Mouse (Mus musculus) CH12.LX (cell line): Measurements from ENCODE around the gene Macrod2. TPM values are rescaled to one million over a fixed set of nuclear protein-coding genes. Genes with fewer than 3 reads are reported as not detected.

Source experiments
- DNase-seq: peaks from one replicate; pipeline ENCODE4 v3.0.0-alpha.2; 2013; ENCODE audit errors: extremely low read depth
- H3K27ac ChIP-seq: 2 replicates; pipeline ENCODE4 v1.5.1; 2012; ENCODE audit warnings: low read depth, mild to moderate bottlenecking, control low read depth, moderate library complexity; ENCODE audit not compliant: insufficient read depth
- H3K27me3 ChIP-seq: replicated peaks from 2 replicates; pipeline ENCODE3; 2012; ENCODE audit warnings: inconsistent platforms
- H3K36me3 ChIP-seq, 2 experiments: replicated peaks in 1 of 2; 2 replicates each; pipeline versions ENCODE3 to v1.6.1; 2012; ENCODE audit warnings: inconsistent platforms in 1 of 2, low read length in 1 of 2, mild to moderate bottlenecking in 1 of 2, mixed read lengths in 1 of 2, moderate library complexity in 1 of 2; ENCODE audit not compliant: control insufficient read depth in 1 of 2, insufficient read depth in 1 of 2
- H3K4me1 ChIP-seq, 2 experiments: 2 replicates each; pipeline ENCODE4 v1.6.1; 2012; ENCODE audit warnings: inconsistent platforms in 1 of 2, moderate library complexity in 1 of 2; ENCODE audit not compliant: insufficient read depth in 2 of 2, control insufficient read depth in 1 of 2
- H3K4me2 ChIP-seq: 2 replicates; pipeline ENCODE4 v1.6.1; 2012; ENCODE audit warnings: low read depth, mild to moderate bottlenecking, control low read depth; ENCODE audit not compliant: poor library complexity, insufficient read depth, severe bottlenecking
- H3K4me3 ChIP-seq, 3 experiments: fragments of 150-350 bp in 1 of 3; sonication (generic) in 1 of 3; replicated peaks in 1 of 3; 2 replicates each; pipeline versions ENCODE3 to v1.5.1; 2011 to 2012; ENCODE audit warnings: low read depth in 2 of 3, low read length in 2 of 3, mild to moderate bottlenecking in 2 of 3, moderate library complexity in 2 of 3, control low read depth in 1 of 3, improper control_type of control experiment in 1 of 3, inconsistent platforms in 1 of 3, mixed read lengths in 1 of 3; ENCODE audit not compliant: poor library complexity in 1 of 3
- H3K79me2 ChIP-seq: replicated peaks from 2 replicates; pipeline ENCODE4 v1.6.1; 2012; ENCODE audit warnings: mild to moderate bottlenecking, moderate library complexity; ENCODE audit not compliant: control insufficient read depth, poor library complexity, insufficient read depth, severe bottlenecking; ENCODE audit errors: extremely low read depth
- H3K9ac ChIP-seq: 2 replicates; pipeline ENCODE4 v1.6.1; 2012; ENCODE audit warnings: low read depth, mild to moderate bottlenecking, control low read depth, moderate library complexity; ENCODE audit not compliant: insufficient read depth
- H3K9me3 ChIP-seq: replicated peaks from 2 replicates; pipeline ENCODE3; 2012; ENCODE audit warnings: low read length, inconsistent platforms, mixed read lengths
- BHLHE40 ChIP-seq: IDR thresholded peaks from 2 replicates; pipeline ENCODE4 v1.6.1; 2011; ENCODE audit warnings: mild to moderate bottlenecking, low read depth, low read length, improper control_type of control experiment
- CHD1 ChIP-seq: IDR thresholded peaks from 2 replicates; pipeline ENCODE4 v1.6.1; 2012; ENCODE audit warnings: low read depth, low read length, improper control_type of control experiment, inconsistent platforms
- CTCF ChIP-seq, 2 experiments: IDR thresholded peaks in 1 of 2; conservative IDR thresholded peaks in 1 of 2; 2 replicates each; pipeline ENCODE4 v1.5.1; 2011 to 2012; ENCODE audit warnings: low read depth in 2 of 2, low read length in 2 of 2, improper control_type of control experiment in 1 of 2, inconsistent platforms in 1 of 2, mild to moderate bottlenecking in 1 of 2, moderate library complexity in 1 of 2
- ELF1 ChIP-seq: IDR thresholded peaks from 2 replicates; pipeline ENCODE4 v1.6.1; 2014; ENCODE audit warnings: low read depth, mild to moderate bottlenecking, inconsistent platforms, low read length, improper control_type of control experiment
- EP300 ChIP-seq: IDR thresholded peaks from 2 replicates; pipeline ENCODE4 v1.6.1; 2011; ENCODE audit warnings: low read length, improper control_type of control experiment
- ETS1 ChIP-seq: conservative IDR thresholded peaks from 2 replicates; pipeline ENCODE4 v1.6.1; 2012; ENCODE audit warnings: low read depth, mild to moderate bottlenecking, inconsistent platforms, low read length, improper control_type of control experiment, moderate library complexity
- GABPA ChIP-seq: IDR thresholded peaks from 2 replicates; pipeline ENCODE4 v1.6.1; 2012; ENCODE audit warnings: low read depth, low read length, improper control_type of control experiment, inconsistent platforms; ENCODE audit not compliant: insufficient replicate concordance
- HCFC1 ChIP-seq: IDR thresholded peaks from 2 replicates; pipeline ENCODE4 v1.6.1; 2012; ENCODE audit warnings: low read depth, mild to moderate bottlenecking, inconsistent platforms, low read length, improper control_type of control experiment
- IRF4 ChIP-seq: IDR thresholded peaks from 2 replicates; pipeline ENCODE4 v1.6.1; 2014; ENCODE audit warnings: low read depth, mild to moderate bottlenecking, inconsistent platforms, low read length, improper control_type of control experiment
- JUND ChIP-seq: conservative IDR thresholded peaks from 2 replicates; pipeline ENCODE4 v1.6.1; 2011; ENCODE audit warnings: low read depth, low read length, improper control_type of control experiment
- KAT2A ChIP-seq: IDR thresholded peaks from 2 replicates; pipeline ENCODE4 v1.6.1; 2012; ENCODE audit warnings: low read length, improper control_type of control experiment, inconsistent platforms; ENCODE audit not compliant: insufficient replicate concordance
- MEF2A ChIP-seq: IDR thresholded peaks from 2 replicates; pipeline ENCODE4 v1.6.1; 2014; ENCODE audit warnings: low read depth, mild to moderate bottlenecking, inconsistent platforms, low read length, improper control_type of control experiment, borderline replicate concordance
- NRF1 ChIP-seq: IDR thresholded peaks from 2 replicates; pipeline ENCODE4 v1.6.1; 2014; ENCODE audit warnings: low read depth, mild to moderate bottlenecking, inconsistent platforms, low read length, improper control_type of control experiment, moderate library complexity
- PAX5 ChIP-seq: IDR thresholded peaks from 2 replicates; pipeline ENCODE4 v1.6.1; 2012; ENCODE audit warnings: low read length, inconsistent platforms, mixed read lengths
- POLR2A ChIP-seq: IDR thresholded peaks from 2 replicates; pipeline ENCODE4 v1.6.1; 2011; ENCODE audit warnings: low read depth, mild to moderate bottlenecking, improper control_type of control experiment, low read length
- RAD21 ChIP-seq: IDR thresholded peaks from 2 replicates; pipeline ENCODE4 v1.6.1; 2011; ENCODE audit warnings: low read depth, mild to moderate bottlenecking, low read length, improper control_type of control experiment, moderate library complexity
- RCOR1 ChIP-seq: conservative IDR thresholded peaks from 2 replicates; pipeline ENCODE4 v1.6.1; 2012; ENCODE audit warnings: low read depth, mild to moderate bottlenecking, inconsistent platforms, low read length, improper control_type of control experiment
- SMC3 ChIP-seq: IDR thresholded peaks from 2 replicates; pipeline ENCODE4 v1.6.1; 2011; ENCODE audit warnings: low read depth, low read length, improper control_type of control experiment
- TBP ChIP-seq: conservative IDR thresholded peaks from 2 replicates; pipeline ENCODE4 v1.6.1; 2011; ENCODE audit warnings: low read depth, low read length, improper control_type of control experiment
- TCF12 ChIP-seq: IDR thresholded peaks from 2 replicates; pipeline ENCODE4 v1.6.1; 2014; ENCODE audit warnings: low read depth, mild to moderate bottlenecking, inconsistent platforms, low read length, improper control_type of control experiment
- USF1 ChIP-seq: IDR thresholded peaks from 2 replicates; pipeline ENCODE4 v1.6.1; 2014; ENCODE audit warnings: low read depth, mild to moderate bottlenecking, inconsistent platforms, low read length, improper control_type of control experiment
- ZKSCAN1 ChIP-seq: IDR thresholded peaks from 2 replicates; pipeline ENCODE4 v1.6.1; 2012; ENCODE audit warnings: low read depth, inconsistent platforms, low read length, improper control_type of control experiment, borderline replicate concordance
- ZMIZ1 ChIP-seq: IDR thresholded peaks from 2 replicates; pipeline ENCODE4 v1.6.1; 2012; ENCODE audit warnings: low read depth, mild to moderate bottlenecking, inconsistent platforms, low read length, improper control_type of control experiment
- ZNF384 ChIP-seq: IDR thresholded peaks from 2 replicates; pipeline ENCODE4 v1.6.1; 2012; ENCODE audit warnings: low read depth, low read length, improper control_type of control experiment, inconsistent platforms
- dilution Hi-C: fragments of 300-500 bp; cut with MboI; formaldehyde crosslinking; loops from 2 replicates; pipeline ENCODE4 v1.14.3; 2020; ENCODE audit warnings: low sequenced_read_pairs; ENCODE audit not compliant: extremely low pct_unique_long_range_greater_than_20kb, extremely low pct_ligation_motif_present
- in situ Hi-C: fragments of 300-500 bp; cut with MboI; formaldehyde crosslinking; loops from 3 replicates; pipeline ENCODE4 v1.14.3; 2019; ENCODE audit warnings: low sequenced_read_pairs, low pct_ligation_motif_present, low pct_unique_long_range_greater_than_20kb, mixed read lengths
- polyA plus RNA-seq: library from polyadenylated mRNA; unstranded; fragments of >175 nt; gene quantifications from 2 replicates; pipeline ENCODE4 v1.2.1, GENCODE M21; 2012; ENCODE audit warnings: low read depth; ENCODE audit not compliant: insufficient read length
- total RNA-seq, 2 experiments: library from RNA; depleted of rRNA; stranded (reverse); fragments of 300-350 nt in 1 of 2; fragments of >200 nt in 1 of 2; gene quantifications; 2 replicates each; pipeline ENCODE4 v1.2.3; 2012 to 2014

Gene Macrod2
- total and polyA plus RNA-seq, 3 experiments: not detected

DNA sequence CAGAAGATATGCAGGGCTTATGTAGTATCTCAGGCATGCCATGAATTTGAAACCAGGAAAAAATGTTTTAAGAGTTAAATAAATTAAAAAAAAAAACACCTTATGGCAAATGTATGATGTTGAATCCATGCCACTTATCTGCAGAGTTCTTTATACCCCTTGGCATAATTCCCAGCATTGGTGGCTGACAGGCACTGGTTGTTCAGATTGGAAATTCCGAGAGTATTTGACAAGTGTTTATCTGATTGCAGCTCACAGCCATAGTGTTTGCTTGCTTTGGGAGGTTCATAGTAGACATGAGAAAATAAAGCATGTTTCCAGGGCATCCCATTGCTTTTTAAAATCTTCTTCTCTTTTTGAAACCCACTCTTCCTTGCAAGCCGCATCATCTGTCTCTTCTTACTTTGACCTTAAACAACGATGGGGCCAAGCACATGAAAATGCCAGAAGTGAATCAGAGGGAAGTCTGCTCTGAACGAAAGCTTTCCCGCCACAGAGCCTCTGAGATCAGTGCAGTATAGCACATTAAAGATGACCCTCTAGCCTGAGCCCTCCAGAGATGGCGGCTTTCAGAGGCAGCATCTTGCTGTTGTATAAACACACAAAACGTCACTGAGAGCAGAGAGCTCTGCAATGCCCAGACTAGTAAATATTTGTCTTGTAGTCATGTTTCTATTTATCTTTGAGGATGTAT lies 1305.8 kb downstream of the Macrod2 start:
- in situ Hi-C loops (no loop called here), dilution Hi-C loops (no loop called here)
- TF ChIP-seq CHD1: no peak
- no peak for TF ChIP-seq NRF1
- no peak for TF ChIP-seq ZNF384
- no peak for TF ChIP-seq TCF12
- no peak for TF ChIP-seq USF1
- no peak for TF ChIP-seq POLR2A
- no peak for TF ChIP-seq PAX5
- TF ChIP-seq RAD21: no peak
- no peak for TF ChIP-seq ETS1
- TF ChIP-seq HCFC1: no peak
- TF ChIP-seq ELF1: no peak
- no peak for TF ChIP-seq GABPA
- TF ChIP-seq JUND: no peak
- H3K36me3 ChIP-seq: no peaks in the 10 kb centered on the region
- no peaks in the 10 kb centered on the region for H3K4me1 ChIP-seq
- no peak overlapping the region for H3K4me2 ChIP-seq
- no peaks in the 10 kb centered on the region for H3K79me2 ChIP-seq
- H3K4me3 ChIP-seq: no peak overlapping the region
- peaks cover 40% of the 10 kb centered on the region for H3K9me3 ChIP-seq
- H3K9ac ChIP-seq: no peak overlapping the region
- H3K27ac ChIP-seq: no peak overlapping the region
- no peaks in the 10 kb centered on the region for H3K27me3 ChIP-seq
- no peak for DNase-seq

DNA sequence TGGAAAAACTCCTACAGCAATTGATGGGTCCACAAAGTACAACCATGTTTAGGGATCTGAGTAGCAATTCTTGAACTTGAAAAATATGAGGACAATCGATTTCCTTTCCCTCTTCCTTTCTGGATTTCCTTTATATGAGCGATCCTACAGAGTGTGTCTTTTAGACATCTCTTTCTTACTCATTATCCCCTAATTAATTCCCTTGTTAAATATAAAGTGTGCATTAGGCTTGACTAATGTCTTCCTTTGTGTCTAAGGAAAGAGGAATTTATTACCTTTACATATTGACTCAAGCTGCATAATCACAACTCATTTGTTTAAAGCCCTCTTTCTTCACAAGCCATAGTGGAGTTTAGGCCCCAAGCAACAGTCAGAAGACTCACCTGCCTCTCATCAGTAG lies 1316.7 kb downstream of the Macrod2 start:
- no peaks in the 10 kb centered on the region for H3K4me1 ChIP-seq

More for the DNA sequence above, 1316.7 kb downstream of the Macrod2 start:
- no peak overlapping the region for H3K9ac ChIP-seq
- DNase-seq: no peak
- dilution Hi-C loops: no loop called here
- H3K27me3 ChIP-seq: no peaks in the 10 kb centered on the region
- H3K79me2 ChIP-seq: no peaks in the 10 kb centered on the region
- in situ Hi-C loops: no loop called here
- H3K27ac ChIP-seq: no peak overlapping the region
- H3K9me3 ChIP-seq: peaks cover 43% of the 10 kb centered on the region
- no peaks in the 10 kb centered on the region for H3K36me3 ChIP-seq
- no peak overlapping the region for H3K4me2 ChIP-seq
- TF ChIP-seq SMC3: no peak
- no peak for TF ChIP-seq BHLHE40
- no peak for TF ChIP-seq POLR2A
- no peak for TF ChIP-seq KAT2A
- TF ChIP-seq EP300: no peak
- no peak for TF ChIP-seq ZKSCAN1
- TF ChIP-seq CHD1: no peak
- no peak for TF ChIP-seq TCF12
- no peak for TF ChIP-seq CTCF (conservative IDR thresholded peaks at IDR 0.05 in 1 of 2, IDR thresholded peaks at IDR 0.05 in 1 of 2; ENCODE audit: low read depth in 2 of 2, low read length in 2 of 2)
- no peak for TF ChIP-seq ZMIZ1
- TF ChIP-seq IRF4: no peak
- no peak for TF ChIP-seq RCOR1
- TF ChIP-seq USF1: no peak
- no peak for TF ChIP-seq JUND
- TF ChIP-seq TBP: no peak
- TF ChIP-seq MEF2A: no peak
- no peak for TF ChIP-seq RAD21
- no peak overlapping the region for H3K4me3 ChIP-seq
